Mouse (Mus musculus): Measurements from ENCODE around the gene Vapb. TPM values are rescaled to one million over a fixed set of nuclear protein-coding genes. Genes with fewer than 3 reads are reported as not detected.
A peak's percentile ranks its signal among the peaks of the same experiment; 100 is the strongest.
"Not testable (repeated sequence)": the region's sequence is repeated elsewhere in the genome, so short reads cannot be mapped to it uniquely, and the experiment has no call there.

Vapb gene
- polyA plus RNA-seq, 1 experiment from 2014 or later = 14.8 TPM

DNA sequence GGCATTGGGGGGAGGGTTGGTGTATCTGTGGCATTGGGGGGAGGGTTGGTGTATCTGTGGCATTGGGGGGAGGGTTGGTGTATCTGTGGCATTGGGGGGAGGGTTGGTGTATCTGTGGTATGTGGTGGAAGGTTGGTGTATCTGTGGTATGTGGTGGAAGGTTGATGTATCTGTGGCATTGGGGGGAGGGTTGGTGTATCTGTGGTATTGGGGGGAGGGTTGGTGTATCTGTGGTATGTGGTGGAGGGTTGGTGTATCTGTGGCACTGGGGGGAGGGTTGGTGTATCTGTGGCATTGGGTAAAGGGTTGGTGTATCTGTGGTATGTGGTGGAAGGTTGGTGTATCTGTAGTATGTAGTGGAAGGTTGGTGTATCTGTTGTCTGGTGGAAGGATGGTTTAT, 29.7 kb upstream of the Vapb start:
- not testable (repeated sequence) for H3K9ac ChIP-seq (replicated peaks; ENCODE audit: low read length); H3K27me3 ChIP-seq (ENCODE audit: control insufficient read depth, insufficient read depth, low read length); H3K4me2 ChIP-seq (ENCODE audit: low read length); H3K27ac ChIP-seq (replicated peaks; ENCODE audit: low read depth, low read length); H3K9me3 ChIP-seq (ENCODE audit: control insufficient read depth, low read length); DNase-seq; ATAC-seq (ENCODE audit: low FRiP score, low TSS enrichment); H3K4me1 ChIP-seq (ENCODE audit: control insufficient read depth, insufficient read depth, low read length); H3K4me3 ChIP-seq (replicated peaks; ENCODE audit: low read depth, low read length); H3K36me3 ChIP-seq (ENCODE audit: control insufficient read depth, insufficient read depth, low read length)

DNA sequence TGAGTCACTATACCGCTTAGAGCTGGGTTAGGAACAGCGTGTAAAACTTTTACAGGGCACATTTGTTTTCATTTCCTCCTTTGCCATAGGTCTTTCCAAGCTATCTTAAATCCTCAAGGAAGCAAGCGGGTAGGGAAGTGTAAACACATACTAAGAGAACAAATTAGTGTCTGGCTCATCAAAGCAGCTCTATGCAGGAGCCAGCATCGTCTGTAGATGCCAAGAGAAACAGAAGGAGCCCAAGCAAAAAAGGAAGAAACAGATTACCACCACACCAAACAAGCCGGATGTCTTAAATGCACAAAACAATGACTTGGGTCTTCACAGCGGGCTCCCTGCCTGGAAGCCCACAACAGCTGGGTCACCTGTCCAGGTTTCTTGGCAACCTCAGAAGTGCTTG, 27.1 kb upstream of the Vapb start:
- no peaks in the 10 kb centered on the region for H3K9me3 ChIP-seq (ENCODE audit: control insufficient read depth, low read length)
- DNase-seq = no peak
- H3K9ac ChIP-seq (replicated peaks; ENCODE audit: low read length) = no peak overlapping the region
- H3K4me1 ChIP-seq (ENCODE audit: control insufficient read depth, insufficient read depth, low read length) = peaks cover 6% of the 10 kb centered on the region; the same call in 1 of the 2 replicates
- H3K36me3 ChIP-seq (ENCODE audit: control insufficient read depth, insufficient read depth, low read length) = no peaks in the 10 kb centered on the region; the same call in 1 of the 2 replicates
- no peak overlapping the region for H3K4me2 ChIP-seq (ENCODE audit: low read length)
- WGBS = 82% methylated on average over 6 of the region's 6 CpGs
- no peak overlapping the region for H3K27ac ChIP-seq (replicated peaks; ENCODE audit: low read depth, low read length)
- H3K4me3 ChIP-seq (replicated peaks; ENCODE audit: low read depth, low read length) = no peak overlapping the region
- ATAC-seq (ENCODE audit: low FRiP score, low TSS enrichment) = no peak
- H3K27me3 ChIP-seq (ENCODE audit: control insufficient read depth, insufficient read depth, low read length) = no peaks in the 10 kb centered on the region

DNA sequence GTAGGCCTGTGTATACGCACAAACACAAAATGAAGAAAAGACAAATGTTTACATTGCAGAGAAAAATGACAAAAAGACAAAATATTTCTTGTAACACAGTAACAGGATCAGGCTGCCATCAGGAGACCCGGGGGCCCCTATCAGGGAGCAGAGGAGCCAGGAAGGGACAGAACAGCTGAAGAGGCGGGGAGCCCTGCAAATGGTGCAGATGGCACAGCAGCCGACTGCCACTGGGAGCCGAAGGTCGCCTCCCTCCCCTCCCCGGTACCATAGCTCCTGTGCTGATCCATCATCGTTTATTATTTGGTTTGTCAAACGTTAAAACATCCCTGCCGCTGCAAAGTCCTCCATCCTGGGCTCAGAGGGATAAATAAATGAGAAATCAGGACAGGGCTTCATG, 24.7 kb upstream of the Vapb start:
- ATAC-seq (ENCODE audit: low FRiP score, low TSS enrichment) (no peak), DNase-seq (no peak)
- peaks cover 9% of the 10 kb centered on the region; the same call in 1 of the 2 replicates for H3K4me1 ChIP-seq (ENCODE audit: control insufficient read depth, insufficient read depth, low read length)
- H3K36me3 ChIP-seq (ENCODE audit: control insufficient read depth, insufficient read depth, low read length) = no peaks in the 10 kb centered on the region; the same call in 1 of the 2 replicates
- H3K9ac ChIP-seq (replicated peaks; ENCODE audit: low read length) = no peak overlapping the region
- no peak overlapping the region for H3K4me3 ChIP-seq (replicated peaks; ENCODE audit: low read depth, low read length)
- no peak overlapping the region for H3K4me2 ChIP-seq (ENCODE audit: low read length)
- 53% methylated on average over 10 of the region's 10 CpGs for WGBS
- H3K27me3 ChIP-seq (ENCODE audit: control insufficient read depth, insufficient read depth, low read length) = no peaks in the 10 kb centered on the region
- H3K27ac ChIP-seq (replicated peaks; ENCODE audit: low read depth, low read length) = 0 out of 2 replicates have a peak overlapping the region, but pooled peaks have one; percentile 32
- H3K9me3 ChIP-seq (ENCODE audit: control insufficient read depth, low read length) = no peaks in the 10 kb centered on the region

DNA sequence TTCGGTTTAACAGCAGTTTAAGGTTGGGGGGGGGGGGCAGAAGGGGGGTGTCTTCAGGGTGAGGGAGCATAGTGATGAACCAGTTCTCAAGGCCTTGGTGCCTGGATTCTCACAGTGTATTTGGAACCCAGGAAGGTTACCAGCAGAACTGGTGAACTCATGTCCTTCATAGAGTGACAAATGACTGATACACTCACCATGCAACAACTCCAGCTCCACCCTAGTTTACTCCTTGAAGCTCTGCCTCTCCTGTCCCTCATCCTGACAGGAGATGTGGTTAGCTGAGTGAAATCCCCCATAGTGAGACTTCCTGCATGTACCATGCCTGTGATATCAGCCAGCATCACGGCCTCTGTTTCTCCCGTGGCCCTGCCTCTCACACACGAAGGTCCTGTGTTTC, 24.1 kb upstream of the Vapb start:
- Histone ChIP-seq H3K36me3 (ENCODE audit: control insufficient read depth, insufficient read depth, low read length) (no peaks in the 10 kb centered on the region), H3K9me3 (ENCODE audit: control insufficient read depth, low read length) (no peaks in the 10 kb centered on the region), H3K27me3 (ENCODE audit: control insufficient read depth, insufficient read depth, low read length) (no peaks in the 10 kb centered on the region), H3K4me3 (replicated peaks; ENCODE audit: low read depth, low read length) (no peak overlapping the region), H3K9ac (replicated peaks; ENCODE audit: low read length) (no peak overlapping the region), H3K27ac (replicated peaks; ENCODE audit: low read depth, low read length) (no peak overlapping the region), H3K4me2 (ENCODE audit: low read length) (no peak overlapping the region), H3K4me1 (ENCODE audit: control insufficient read depth, insufficient read depth, low read length) (peaks cover 9% of the 10 kb centered on the region; the same call in 1 of the 2 replicates)
- 82% methylated on average over 4 of the region's 4 CpGs for WGBS
- ATAC-seq (ENCODE audit: low FRiP score, low TSS enrichment) (no peak), DNase-seq (no peak)

DNA sequence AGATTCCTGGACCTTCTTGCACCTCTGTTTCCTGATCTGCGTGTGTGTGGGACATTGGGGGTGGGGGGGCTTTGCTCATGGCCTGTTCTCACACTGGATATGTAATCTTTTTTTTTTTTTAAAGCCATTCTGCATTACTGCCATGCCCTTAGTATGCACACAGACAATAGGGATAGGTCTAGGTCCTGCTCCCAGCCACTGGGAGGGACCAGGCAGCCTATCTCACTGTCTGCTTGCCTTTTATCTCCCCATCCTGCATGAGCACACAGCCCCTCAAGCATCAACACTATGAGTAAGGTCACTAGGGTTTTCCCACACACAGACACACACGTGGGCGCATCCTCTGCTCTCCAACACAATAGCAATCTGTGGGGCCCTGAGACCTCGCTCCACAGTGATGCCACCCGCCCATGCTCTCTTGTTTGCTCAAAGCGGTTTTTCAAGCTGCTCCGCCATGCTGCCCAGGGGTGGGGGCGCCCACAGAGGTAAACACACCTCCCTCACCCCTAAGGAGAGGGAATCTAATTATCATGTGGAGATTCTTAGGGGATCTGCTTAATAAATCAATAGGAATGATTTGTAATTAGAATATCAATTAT, 22.6 kb upstream of the Vapb start:
- Histone ChIP-seq H3K9me3 (ENCODE audit: control insufficient read depth, low read length) (no peaks in the 10 kb centered on the region), H3K4me1 (ENCODE audit: control insufficient read depth, insufficient read depth, low read length) (peaks cover 9% of the 10 kb centered on the region; the same call in 1 of the 2 replicates), H3K27ac (replicated peaks; ENCODE audit: low read depth, low read length) (peak overlapping the region; percentile 50; the same call in 1 of the 2 replicates), H3K9ac (replicated peaks; ENCODE audit: low read length) (no peak overlapping the region), H3K36me3 (ENCODE audit: control insufficient read depth, insufficient read depth, low read length) (no peaks in the 10 kb centered on the region), H3K4me2 (ENCODE audit: low read length) (no peak overlapping the region), H3K27me3 (ENCODE audit: control insufficient read depth, insufficient read depth, low read length) (no peaks in the 10 kb centered on the region), H3K4me3 (replicated peaks; ENCODE audit: low read depth, low read length) (no peak overlapping the region)
- no peak for ATAC-seq (ENCODE audit: low FRiP score, low TSS enrichment)
- WGBS = 34% methylated on average over 8 of the region's 8 CpGs
- DNase-seq = peak; percentile 37

DNA sequence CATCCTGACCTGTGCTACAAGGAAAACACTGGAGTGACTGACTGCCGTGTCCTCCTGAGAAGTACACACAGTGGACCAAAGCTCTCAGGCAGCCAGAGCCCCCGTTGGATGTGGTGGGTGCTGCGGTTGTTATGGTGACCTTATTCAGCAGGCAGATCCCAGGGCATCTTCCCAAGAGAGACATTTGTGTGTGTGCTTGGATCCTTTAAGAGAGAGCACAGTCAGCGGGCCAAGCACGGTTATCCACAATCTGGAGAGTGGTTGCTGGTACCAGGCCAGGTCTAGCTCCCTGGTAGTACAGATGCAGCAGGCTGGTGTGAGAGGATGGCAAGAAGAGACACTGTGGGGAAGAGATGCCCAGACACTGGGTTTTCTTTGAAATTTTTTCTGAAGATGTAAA, 20.3 kb upstream of the Vapb start:
- H3K4me1 ChIP-seq (ENCODE audit: control insufficient read depth, insufficient read depth, low read length) = peaks cover 9% of the 10 kb centered on the region; the same call in 1 of the 2 replicates
- no peak overlapping the region for H3K4me2 ChIP-seq (ENCODE audit: low read length)
- DNase-seq (no peak), ATAC-seq (ENCODE audit: low FRiP score, low TSS enrichment) (no peak)
- no peaks in the 10 kb centered on the region for H3K27me3 ChIP-seq (ENCODE audit: control insufficient read depth, insufficient read depth, low read length)
- H3K9me3 ChIP-seq (ENCODE audit: control insufficient read depth, low read length) = no peaks in the 10 kb centered on the region
- no peaks in the 10 kb centered on the region for H3K36me3 ChIP-seq (ENCODE audit: control insufficient read depth, insufficient read depth, low read length)
- no peak overlapping the region for H3K9ac ChIP-seq (replicated peaks; ENCODE audit: low read length)
- 83% methylated on average over 5 of the region's 5 CpGs for WGBS
- H3K4me3 ChIP-seq (replicated peaks; ENCODE audit: low read depth, low read length) = no peak overlapping the region
- H3K27ac ChIP-seq (replicated peaks; ENCODE audit: low read depth, low read length) = no peak overlapping the region

DNA sequence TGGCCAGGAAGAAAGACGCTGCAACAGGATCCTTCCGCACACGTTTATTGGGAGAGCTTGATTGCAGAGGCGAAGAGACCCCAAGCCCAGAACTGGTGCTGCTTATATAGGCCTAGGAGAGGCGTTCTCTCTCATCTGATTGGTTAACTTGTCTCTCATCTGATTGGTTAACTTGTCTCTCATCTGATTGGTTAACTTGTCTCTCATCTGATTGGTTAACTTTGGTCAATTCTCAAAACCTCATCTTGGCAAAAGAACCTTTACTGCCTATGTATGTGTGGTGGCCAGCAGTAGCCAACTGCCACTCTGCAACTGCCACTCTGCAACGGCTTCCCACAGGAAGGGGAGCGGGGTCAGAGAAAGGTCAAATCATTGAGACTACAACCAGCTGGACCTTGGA, 18.2 kb upstream of the Vapb start, which contains the start of gene 1700010B08Rik:
Gene 1700010B08Rik, plus strand, starts transcription at position 301 of the 400 bp plus-strand sequence.
- H3K4me2 ChIP-seq (ENCODE audit: low read length); ATAC-seq (ENCODE audit: low FRiP score, low TSS enrichment); H3K4me3 ChIP-seq (replicated peaks; ENCODE audit: low read depth, low read length); H3K27me3 ChIP-seq (ENCODE audit: control insufficient read depth, insufficient read depth, low read length); DNase-seq; H3K9ac ChIP-seq (replicated peaks; ENCODE audit: low read length); H3K9me3 ChIP-seq (ENCODE audit: control insufficient read depth, low read length); H3K4me1 ChIP-seq (ENCODE audit: control insufficient read depth, insufficient read depth, low read length); H3K36me3 ChIP-seq (ENCODE audit: control insufficient read depth, insufficient read depth, low read length); H3K27ac ChIP-seq (replicated peaks; ENCODE audit: low read depth, low read length): not testable (repeated sequence)
- WGBS = 91% methylated on average over 6 of the region's 7 CpGs

DNA sequence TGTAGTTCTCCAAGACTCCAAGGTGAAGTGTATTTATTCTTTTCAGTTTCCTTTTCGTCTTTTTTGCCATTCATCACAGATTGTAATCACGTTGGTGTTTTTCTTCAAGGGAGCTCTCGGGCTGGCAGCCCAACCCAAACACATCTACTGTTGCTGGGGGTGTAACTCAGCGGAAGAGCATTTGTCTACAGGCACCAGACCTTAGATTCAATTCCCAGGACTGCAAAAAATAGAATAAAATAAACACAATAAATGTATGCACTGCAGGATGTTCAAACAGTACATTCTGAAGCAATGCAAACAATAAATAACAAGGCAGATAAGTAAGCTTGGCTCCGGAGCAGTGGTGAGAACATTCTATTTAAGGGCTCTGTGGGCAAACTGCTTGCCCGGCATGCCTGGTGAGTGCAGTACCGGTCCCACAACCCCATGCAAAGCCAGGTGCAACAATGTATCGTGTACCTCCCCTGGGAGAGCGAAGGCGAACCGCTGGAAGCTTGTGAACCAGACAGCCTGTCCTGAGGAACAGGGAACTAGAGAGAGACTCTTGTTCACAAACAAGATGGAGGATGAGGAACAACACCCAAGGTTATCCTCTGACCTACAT, 15.0 kb upstream of the Vapb start:
- Histone ChIP-seq H3K36me3 (ENCODE audit: control insufficient read depth, insufficient read depth, low read length) (no peaks in the 10 kb centered on the region), H3K4me3 (replicated peaks; ENCODE audit: low read depth, low read length) (no peak overlapping the region), H3K9ac (replicated peaks; ENCODE audit: low read length) (no peak overlapping the region), H3K4me1 (ENCODE audit: control insufficient read depth, insufficient read depth, low read length) (no peaks in the 10 kb centered on the region), H3K4me2 (ENCODE audit: low read length) (no peak overlapping the region), H3K9me3 (ENCODE audit: control insufficient read depth, low read length) (no peaks in the 10 kb centered on the region), H3K27ac (replicated peaks; ENCODE audit: low read depth, low read length) (no peak overlapping the region), H3K27me3 (ENCODE audit: control insufficient read depth, insufficient read depth, low read length) (no peaks in the 10 kb centered on the region)
- 81% methylated on average over 11 of the region's 11 CpGs for WGBS
- no peak for DNase-seq
- no peak for ATAC-seq (ENCODE audit: low FRiP score, low TSS enrichment)

DNA sequence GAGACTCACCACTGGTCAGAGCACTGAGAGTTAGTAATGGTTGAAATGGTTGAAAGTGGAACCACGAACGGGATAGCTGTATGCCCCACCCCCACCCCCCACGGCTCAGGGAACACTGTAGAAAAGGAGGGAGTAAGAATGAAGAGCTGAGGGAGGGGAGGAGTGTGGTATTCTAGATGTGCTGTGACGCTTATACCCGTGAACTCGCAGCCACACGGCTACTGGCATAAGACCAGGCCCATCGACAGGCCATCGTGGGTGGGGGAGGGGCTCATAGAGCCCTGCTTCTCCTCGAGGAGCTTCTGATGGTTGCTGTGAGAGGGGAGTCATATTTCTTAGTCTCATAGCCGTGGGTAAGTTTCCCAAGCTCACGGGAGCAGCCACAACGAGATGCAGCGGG, 12.9 kb upstream of the Vapb start:
- H3K4me2 ChIP-seq (ENCODE audit: low read length) = no peak overlapping the region
- no peak for ATAC-seq (ENCODE audit: low FRiP score, low TSS enrichment)
- DNase-seq = no peak
- no peak overlapping the region for H3K27ac ChIP-seq (replicated peaks; ENCODE audit: low read depth, low read length)
- no peaks in the 10 kb centered on the region for H3K27me3 ChIP-seq (ENCODE audit: control insufficient read depth, insufficient read depth, low read length)
- no peak overlapping the region for H3K9ac ChIP-seq (replicated peaks; ENCODE audit: low read length)
- no peaks in the 10 kb centered on the region for H3K9me3 ChIP-seq (ENCODE audit: control insufficient read depth, low read length)
- no peaks in the 10 kb centered on the region for H3K4me1 ChIP-seq (ENCODE audit: control insufficient read depth, insufficient read depth, low read length)
- H3K36me3 ChIP-seq (ENCODE audit: control insufficient read depth, insufficient read depth, low read length) = no peaks in the 10 kb centered on the region
- no peak overlapping the region for H3K4me3 ChIP-seq (replicated peaks; ENCODE audit: low read depth, low read length)
- WGBS = 56% methylated on average over 14 of the region's 14 CpGs

Measured in midbrain, embryonic 14.5 days (tissue).